Mouse (Mus musculus): ENCODE measurements around the gene Ckmt1.

GRCm38 (mm10) chr2:121396624-121397023 is 39.1 kb downstream of the Ckmt1 start:
- 0 out of 2 replicates have a peak, but pooled peaks have one; percentile 20 for TF ChIP-seq CTCF (IDR thresholded peaks at IDR 0.05; ENCODE audit: insufficient read depth, low read length)
- TF ChIP-seq POLR2A (IDR thresholded peaks at IDR 0.05; ENCODE audit: borderline replicate concordance, extremely low read depth, low read depth, low read length): no peak
